Mouse (Mus musculus): ENCODE data around the gene Canx. TPM values are rescaled to one million over a fixed set of nuclear protein-coding genes. Genes with fewer than 3 reads are reported as not detected.
"Not testable (repeated sequence)": the region's sequence is repeated elsewhere in the genome, so short reads cannot be mapped to it uniquely, and the experiment has no call there.

Gene Canx
- polyA plus RNA-seq, 1 experiment from 2014 or later = 190 TPM

DNA sequence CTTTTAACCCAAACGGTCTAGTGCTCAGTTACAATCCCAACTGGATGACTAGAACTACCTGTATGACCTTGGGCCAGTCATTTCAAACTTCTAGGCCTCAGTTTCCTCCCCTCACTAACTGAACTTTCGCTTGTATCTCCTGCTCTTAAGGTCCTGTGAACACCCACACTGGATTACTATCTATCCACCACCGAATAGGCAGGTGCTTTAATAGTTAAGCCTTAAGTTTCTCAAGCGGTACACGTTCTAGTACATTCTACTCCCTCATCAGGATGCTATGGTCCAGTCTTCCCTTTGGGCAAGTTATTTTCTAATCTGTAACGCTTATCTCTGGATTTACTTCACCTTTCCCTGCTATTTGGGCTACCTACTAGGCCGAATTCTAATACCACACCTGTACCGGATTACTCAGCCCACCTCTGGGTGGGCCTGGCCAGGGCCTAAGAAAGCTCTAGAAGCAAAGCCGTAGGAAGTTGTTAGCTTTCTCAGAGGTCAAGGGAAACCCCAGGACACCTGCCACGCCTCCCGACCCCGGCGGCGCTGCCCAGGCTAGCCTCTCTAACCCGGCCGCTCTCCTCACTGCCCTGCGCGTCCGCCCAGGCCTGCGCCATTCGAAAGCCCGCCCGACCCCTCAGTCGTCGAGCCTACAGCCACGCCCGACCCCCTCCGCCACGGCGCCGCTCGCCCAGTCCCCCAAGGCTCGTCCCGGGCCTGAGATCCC lies 562 bp downstream of the Canx start:
- peak overlapping the region; percentile 96 for H3K9ac ChIP-seq (ENCODE audit: low read length)
- H3K36me3 ChIP-seq (ENCODE audit: control insufficient read depth, insufficient read depth, low read length) = no peaks in the 10 kb centered on the region
- 2% methylated on average over 32 of the region's 34 CpGs for WGBS
- peak overlapping the region; percentile 90 for H3K4me2 ChIP-seq (ENCODE audit: low read length)
- DNase-seq (ENCODE audit: low spot score) (peak; percentile 4), ATAC-seq (peak; percentile 66)
- H3K27ac ChIP-seq (ENCODE audit: low read depth, low read length) = peak overlapping the region; percentile 87
- no peaks in the 10 kb centered on the region for H3K27me3 ChIP-seq (replicated peaks; ENCODE audit: control insufficient read depth, insufficient read depth, low read length)
- peak overlapping the region; percentile 94 for H3K4me3 ChIP-seq (ENCODE audit: low read depth, low read length)
- H3K4me1 ChIP-seq (ENCODE audit: control insufficient read depth, insufficient read depth, low read length) = peaks cover 23% of the 10 kb centered on the region
- no peaks in the 10 kb centered on the region for H3K9me3 ChIP-seq (replicated peaks; ENCODE audit: control insufficient read depth, low read length)

DNA sequence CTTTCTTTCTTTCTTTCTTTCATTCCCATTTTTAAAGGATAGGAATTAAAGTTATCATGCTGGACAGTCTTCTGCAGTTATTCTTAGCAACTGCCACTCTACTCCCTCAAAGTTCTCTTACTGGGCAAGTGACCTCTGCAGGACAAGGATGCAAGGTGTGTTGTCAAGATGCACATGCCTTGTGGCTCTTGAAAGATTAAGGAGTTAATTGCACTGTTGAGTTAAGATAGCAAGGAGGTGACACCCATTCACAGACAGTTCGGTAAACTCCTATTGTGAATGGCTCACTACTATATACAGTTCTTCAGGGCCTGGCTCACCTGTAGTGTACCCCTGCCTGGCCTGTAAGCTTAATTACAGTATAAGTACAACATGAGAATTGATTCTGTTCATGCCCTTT lies 1.6 kb downstream of the Canx start:
- DNase-seq (ENCODE audit: low spot score) (no peak), ATAC-seq (no peak)
- Histone ChIP-seq H3K9me3 (replicated peaks; ENCODE audit: control insufficient read depth, low read length) (no peaks in the 10 kb centered on the region), H3K36me3 (ENCODE audit: control insufficient read depth, insufficient read depth, low read length) (peaks cover under 1% of the 10 kb centered on the region; the same call in 1 of the 2 replicates), H3K9ac (ENCODE audit: low read length) (peak overlapping the region; percentile 96; the same call in 1 of the 2 replicates), H3K27ac (ENCODE audit: low read depth, low read length) (no peak overlapping the region), H3K4me2 (ENCODE audit: low read length) (peak overlapping the region; percentile 90), H3K4me3 (ENCODE audit: low read depth, low read length) (peak overlapping the region; percentile 94), H3K27me3 (replicated peaks; ENCODE audit: control insufficient read depth, insufficient read depth, low read length) (no peaks in the 10 kb centered on the region), H3K4me1 (ENCODE audit: control insufficient read depth, insufficient read depth, low read length) (peaks cover 23% of the 10 kb centered on the region)
- WGBS = 41% methylated on average over 1 of the region's 1 CpGs

DNA sequence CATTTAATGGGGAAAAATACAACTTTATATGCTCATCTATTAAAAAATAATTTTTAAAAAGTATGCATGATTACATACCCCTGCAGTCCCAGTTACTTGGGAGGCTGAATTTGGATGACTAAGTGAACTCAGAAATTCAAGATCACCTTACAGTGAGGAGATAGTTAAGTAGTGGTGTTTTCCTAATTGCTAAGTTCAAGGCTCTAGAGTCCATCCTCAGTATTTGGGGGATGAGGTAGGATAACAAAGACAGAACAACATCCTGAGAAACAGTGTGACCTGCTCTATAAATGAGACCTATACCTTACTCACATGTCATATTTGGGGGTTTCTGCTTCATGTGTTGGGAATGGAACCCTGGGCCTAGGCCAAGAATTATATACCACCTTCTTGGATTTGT lies 3.1 kb downstream of the Canx start:
- Histone ChIP-seq H3K4me2 (ENCODE audit: low read length) (no peak overlapping the region), H3K4me1 (ENCODE audit: control insufficient read depth, insufficient read depth, low read length) (peaks cover 23% of the 10 kb centered on the region), H3K9me3 (replicated peaks; ENCODE audit: control insufficient read depth, low read length) (no peaks in the 10 kb centered on the region), H3K36me3 (ENCODE audit: control insufficient read depth, insufficient read depth, low read length) (peaks cover 3% of the 10 kb centered on the region; the same call in 1 of the 2 replicates), H3K4me3 (ENCODE audit: low read depth, low read length) (no peak overlapping the region), H3K27me3 (replicated peaks; ENCODE audit: control insufficient read depth, insufficient read depth, low read length) (no peaks in the 10 kb centered on the region), H3K27ac (ENCODE audit: low read depth, low read length) (no peak overlapping the region), H3K9ac (ENCODE audit: low read length) (no peak overlapping the region)
- no peak for DNase-seq (ENCODE audit: low spot score)
- no peak for ATAC-seq

DNA sequence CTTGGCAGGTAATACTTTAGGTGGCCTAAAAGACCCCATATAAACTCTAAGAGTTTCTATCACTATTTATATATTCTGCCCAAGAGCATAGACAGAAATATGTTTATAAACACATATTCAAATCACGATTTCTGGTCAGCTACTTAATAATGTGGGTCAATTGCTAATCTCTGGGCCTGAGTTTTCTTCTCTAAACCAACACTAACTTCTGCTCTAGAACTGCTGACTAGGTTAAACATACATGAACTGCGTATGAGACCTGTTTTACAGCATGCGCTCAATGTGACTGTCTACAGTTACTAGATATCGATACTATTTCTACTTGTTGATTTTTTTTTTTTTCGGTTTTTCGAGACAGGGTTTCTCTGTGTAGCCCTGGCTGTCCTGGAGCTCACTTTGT lies 4.2 kb downstream of the Canx start:
- Histone ChIP-seq H3K4me3 (ENCODE audit: low read depth, low read length) (no peak overlapping the region), H3K36me3 (ENCODE audit: control insufficient read depth, insufficient read depth, low read length) (peaks cover 3% of the 10 kb centered on the region; the same call in 1 of the 2 replicates), H3K27me3 (replicated peaks; ENCODE audit: control insufficient read depth, insufficient read depth, low read length) (no peaks in the 10 kb centered on the region), H3K9me3 (replicated peaks; ENCODE audit: control insufficient read depth, low read length) (no peaks in the 10 kb centered on the region), H3K4me1 (ENCODE audit: control insufficient read depth, insufficient read depth, low read length) (peaks cover 17% of the 10 kb centered on the region), H3K27ac (ENCODE audit: low read depth, low read length) (no peak overlapping the region), H3K9ac (ENCODE audit: low read length) (no peak overlapping the region), H3K4me2 (ENCODE audit: low read length) (no peak overlapping the region)
- no peak for DNase-seq (ENCODE audit: low spot score)
- WGBS = 92% methylated on average over 6 of the region's 6 CpGs
- ATAC-seq = no peak

DNA sequence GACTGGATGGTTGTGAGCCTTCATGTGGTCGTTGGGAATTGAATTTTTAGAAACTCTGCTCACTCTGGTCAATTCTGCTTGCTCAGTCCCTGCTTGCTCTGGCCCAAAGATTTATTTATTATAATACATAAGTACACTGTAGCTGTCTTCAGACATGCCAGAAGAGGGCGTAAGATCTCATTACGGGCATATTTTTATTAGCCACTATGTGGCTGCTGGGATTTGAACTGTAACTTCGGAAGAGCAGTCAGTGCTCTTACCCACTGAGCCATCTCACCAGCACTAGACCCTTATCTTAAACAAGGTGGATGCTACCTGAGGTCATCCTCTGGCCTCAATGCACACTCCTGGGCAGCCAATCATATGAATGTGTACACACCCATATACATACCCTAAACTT lies 6.1 kb downstream of the Canx start:
- H3K9ac ChIP-seq (ENCODE audit: low read length); ATAC-seq; H3K36me3 ChIP-seq (ENCODE audit: control insufficient read depth, insufficient read depth, low read length); H3K27ac ChIP-seq (ENCODE audit: low read depth, low read length); H3K4me3 ChIP-seq (ENCODE audit: low read depth, low read length); H3K4me2 ChIP-seq (ENCODE audit: low read length); DNase-seq (ENCODE audit: low spot score); H3K27me3 ChIP-seq (replicated peaks; ENCODE audit: control insufficient read depth, insufficient read depth, low read length); H3K9me3 ChIP-seq (replicated peaks; ENCODE audit: control insufficient read depth, low read length): not testable (repeated sequence)
- 88% methylated on average over 4 of the region's 4 CpGs for WGBS
- peaks cover 13% of the 10 kb centered on the region for H3K4me1 ChIP-seq (ENCODE audit: control insufficient read depth, insufficient read depth, low read length)

DNA sequence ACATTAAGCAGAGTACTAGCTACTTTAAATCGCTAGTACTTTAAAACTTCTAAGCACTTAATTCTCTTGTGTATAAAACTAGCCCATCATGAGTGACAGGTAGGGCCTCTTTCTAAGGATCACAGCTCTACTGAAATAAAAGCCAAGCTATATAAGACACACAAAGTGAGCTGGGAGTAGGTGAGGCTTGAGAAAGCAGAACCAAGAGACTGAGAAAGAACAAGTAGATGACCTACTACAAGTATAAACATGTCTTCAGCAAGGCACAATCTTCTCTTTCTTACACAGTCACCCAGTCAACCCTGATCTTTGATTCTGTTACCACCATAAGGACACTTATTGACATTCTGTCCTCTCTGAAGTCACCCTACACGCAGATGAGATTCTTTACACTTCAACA lies 12.7 kb downstream of the Canx start:
- Histone ChIP-seq H3K27me3 (replicated peaks; ENCODE audit: control insufficient read depth, insufficient read depth, low read length) (no peaks in the 10 kb centered on the region), H3K9ac (ENCODE audit: low read length) (no peak overlapping the region), H3K4me2 (ENCODE audit: low read length) (no peak overlapping the region), H3K4me3 (ENCODE audit: low read depth, low read length) (no peak overlapping the region), H3K27ac (ENCODE audit: low read depth, low read length) (no peak overlapping the region), H3K4me1 (ENCODE audit: control insufficient read depth, insufficient read depth, low read length) (no peaks in the 10 kb centered on the region), H3K36me3 (ENCODE audit: control insufficient read depth, insufficient read depth, low read length) (peaks cover 33% of the 10 kb centered on the region), H3K9me3 (replicated peaks; ENCODE audit: control insufficient read depth, low read length) (no peaks in the 10 kb centered on the region)
- DNase-seq (ENCODE audit: low spot score) (no peak), ATAC-seq (no peak)
- WGBS = 77% methylated on average over 2 of the region's 2 CpGs

DNA sequence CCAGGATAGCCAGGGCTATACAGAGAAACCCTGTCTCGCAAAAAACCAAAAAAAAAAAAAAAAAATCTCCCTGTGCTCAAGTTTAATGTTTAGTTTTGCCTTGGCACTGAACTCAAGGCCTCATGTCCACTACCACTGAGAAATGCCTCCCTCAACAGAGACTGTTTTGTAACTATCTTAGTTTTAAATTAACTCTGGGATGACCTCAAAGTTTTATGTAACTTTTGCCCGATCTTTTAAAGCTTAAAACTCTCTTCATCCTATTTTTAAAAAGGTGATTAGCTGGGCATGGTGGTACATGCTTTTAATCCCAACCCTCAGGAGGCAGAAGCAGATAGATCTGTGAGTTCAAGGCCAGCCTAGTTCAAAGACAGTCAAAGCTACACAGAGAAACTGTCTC lies 22.1 kb downstream of the Canx start:
- Histone ChIP-seq H3K4me1 (ENCODE audit: control insufficient read depth, insufficient read depth, low read length) (no peaks in the 10 kb centered on the region), H3K4me2 (ENCODE audit: low read length) (no peak overlapping the region), H3K9ac (ENCODE audit: low read length) (no peak overlapping the region), H3K9me3 (replicated peaks; ENCODE audit: control insufficient read depth, low read length) (no peaks in the 10 kb centered on the region), H3K4me3 (ENCODE audit: low read depth, low read length) (no peak overlapping the region), H3K36me3 (ENCODE audit: control insufficient read depth, insufficient read depth, low read length) (peaks cover 89% of the 10 kb centered on the region), H3K27me3 (replicated peaks; ENCODE audit: control insufficient read depth, insufficient read depth, low read length) (no peaks in the 10 kb centered on the region), H3K27ac (ENCODE audit: low read depth, low read length) (no peak overlapping the region)
- ATAC-seq = no peak
- DNase-seq (ENCODE audit: low spot score) = no peak
- 87% methylated on average over 2 of the region's 2 CpGs for WGBS

DNA sequence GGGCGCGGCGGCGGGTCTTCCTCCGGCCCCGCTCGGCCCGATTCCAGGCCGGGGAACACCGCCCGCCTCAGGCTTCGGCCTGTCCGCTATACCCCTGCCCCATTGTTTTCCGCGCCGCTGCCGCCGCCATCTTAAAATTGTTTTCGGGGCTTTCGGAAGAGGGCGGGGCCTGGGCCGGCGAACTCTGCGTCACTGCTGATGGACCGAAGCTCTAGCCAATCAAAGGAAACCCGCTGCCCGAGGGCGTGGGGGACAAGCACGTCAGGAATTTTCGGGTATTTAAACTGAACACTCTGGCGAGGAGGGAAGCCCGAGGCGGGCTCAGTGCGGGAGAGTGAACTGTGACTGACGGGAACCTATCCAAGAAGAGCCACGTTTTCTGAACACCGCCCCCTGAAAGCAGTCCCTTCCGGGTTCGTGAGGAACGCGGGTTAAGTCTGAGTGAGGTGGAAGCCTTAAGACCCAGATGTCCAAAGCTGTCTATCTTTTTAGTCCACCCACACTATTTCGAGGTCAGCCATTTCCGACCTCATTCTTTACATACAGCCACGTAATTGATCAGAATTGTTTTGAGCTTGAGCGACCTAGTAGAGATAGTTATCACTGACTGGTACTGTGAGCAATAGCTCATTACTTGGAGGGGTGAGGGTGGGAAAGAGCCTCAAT lies 33.1 kb downstream of the Canx start, which contains the start of gene Maml1:
TSS of gene Maml1 (minus strand) at position 122 of the 666 bp plus-strand sequence.
- peak within 1 kb of the TSS; percentile 97 for H3K9ac ChIP-seq (ENCODE audit: low read length)
- H3K36me3 ChIP-seq (ENCODE audit: control insufficient read depth, insufficient read depth, low read length) = peaks cover 31% of the 10 kb centered on the region
- peak within 1 kb of the TSS; percentile 98 for H3K4me3 ChIP-seq (ENCODE audit: low read depth, low read length)
- ATAC-seq (peak; percentile 99), DNase-seq (ENCODE audit: low spot score) (peak; percentile 99)
- H3K9me3 ChIP-seq (replicated peaks; ENCODE audit: control insufficient read depth, low read length) = no peaks in the 10 kb centered on the region
- peaks cover 18% of the 10 kb centered on the region for H3K4me1 ChIP-seq (ENCODE audit: control insufficient read depth, insufficient read depth, low read length)
- H3K4me2 ChIP-seq (ENCODE audit: low read length) = peak within 1 kb of the TSS; percentile 74
- WGBS = under 1% methylated on average over 45 of the region's 45 CpGs
- no peaks in the 10 kb centered on the region for H3K27me3 ChIP-seq (replicated peaks; ENCODE audit: control insufficient read depth, insufficient read depth, low read length)
- H3K27ac ChIP-seq (ENCODE audit: low read depth, low read length) = peak within 1 kb of the TSS; percentile 97

All from forebrain, embryonic 14.5 days (tissue).